Mouse (Mus musculus) right cerebral cortex, postnatal 14 days (tissue): ENCODE measurements around the gene Entpd1.

Experiments
- DNase-seq: peaks from one replicate; pipeline ENCODE4 v3.0.0; 2022

Gene Entpd1

GRCm38 (mm10) chr19:40630096-40630495 lies 17.9 kb downstream of the Entpd1 start:
- DNase-seq, result no peak

- no peak for DNase-seq
Observed at GRCm38 (mm10) chr19:40630606-40631005, 18.4 kb downstream of the Entpd1 start.

GRCm38 (mm10) chr19:40632193-40632592 lies 20.0 kb downstream of the Entpd1 start:
- no peak for DNase-seq

GRCm38 (mm10) chr19:40632668-40633067 lies 20.5 kb downstream of the Entpd1 start:
- no peak for DNase-seq

GRCm38 (mm10) chr19:40633144-40633543 lies 21.0 kb downstream of the Entpd1 start:
- no peak for DNase-seq

- DNase-seq, result no peak
Observed at GRCm38 (mm10) chr19:40637091-40637490, 24.9 kb downstream of the Entpd1 start.

- no peak for DNase-seq
Observed at GRCm38 (mm10) chr19:40637601-40638000, 25.4 kb downstream of the Entpd1 start.

GRCm38 (mm10) chr19:40638582-40638981 lies 26.4 kb downstream of the Entpd1 start:
- DNase-seq, result no peak

- DNase-seq, result no peak
Observed at GRCm38 (mm10) chr19:40639729-40640304, 27.7 kb downstream of the Entpd1 start.

GRCm38 (mm10) chr19:40640799-40641198 lies 28.6 kb downstream of the Entpd1 start:
- no peak for DNase-seq

GRCm38 (mm10) chr19:40643846-40644245 lies 31.7 kb downstream of the Entpd1 start:
- no peak for DNase-seq

GRCm38 (mm10) chr19:40646379-40646778 lies 34.2 kb downstream of the Entpd1 start:
- DNase-seq, result no peak

GRCm38 (mm10) chr19:40647319-40648158 lies 35.4 kb downstream of the Entpd1 start:
- no peak for DNase-seq

GRCm38 (mm10) chr19:40650090-40650489 lies 37.9 kb downstream of the Entpd1 start:
- DNase-seq, result no peak

GRCm38 (mm10) chr19:40656207-40656606 lies 44.0 kb downstream of the Entpd1 start:
- no peak for DNase-seq

- DNase-seq, result no peak
Observed at GRCm38 (mm10) chr19:40658281-40658680, 46.1 kb downstream of the Entpd1 start.

- DNase-seq, result no peak
Observed at GRCm38 (mm10) chr19:40658935-40659334, 46.8 kb downstream of the Entpd1 start.

- DNase-seq, result no peak
Observed at GRCm38 (mm10) chr19:40659651-40660478, 47.7 kb downstream of the Entpd1 start.

GRCm38 (mm10) chr19:40660510-40660909 lies 48.3 kb downstream of the Entpd1 start:
- DNase-seq, result no peak

GRCm38 (mm10) chr19:40661108-40661507 lies 48.9 kb downstream of the Entpd1 start:
- DNase-seq, result no peak

- DNase-seq, result no peak
Observed at GRCm38 (mm10) chr19:40661874-40662273, 49.7 kb downstream of the Entpd1 start.

GRCm38 (mm10) chr19:40662727-40663126 lies 50.6 kb downstream of the Entpd1 start:
- no peak for DNase-seq

- DNase-seq, result no peak
Observed at GRCm38 (mm10) chr19:40665778-40666177, 53.6 kb downstream of the Entpd1 start.

- no peak for DNase-seq
Observed at GRCm38 (mm10) chr19:40667111-40667510, 54.9 kb downstream of the Entpd1 start.
